Mouse (Mus musculus) CH12.LX (cell line): ENCODE measurements at regions not wholly inside any gene's neighbourhood (a gene's known extent, or its start where the extent isn't known, plus 50 kb on each side); places are given as distances from the start of the nearest gene placed in this dataset.

Source experiments
- DNase-seq: peaks from one replicate; pipeline ENCODE4 v3.0.0-alpha.2; 2013; ENCODE audit errors: extremely low read depth
- H3K27ac ChIP-seq: 2 replicates; pipeline ENCODE4 v1.5.1; 2012; ENCODE audit warnings: low read depth, mild to moderate bottlenecking, control low read depth, moderate library complexity; ENCODE audit not compliant: insufficient read depth
- H3K27me3 ChIP-seq: replicated peaks from 2 replicates; pipeline ENCODE3; 2012; ENCODE audit warnings: inconsistent platforms
- H3K36me3 ChIP-seq, 2 experiments: replicated peaks in 1 of 2; 2 replicates each; pipeline versions ENCODE3 to v1.6.1; 2012; ENCODE audit warnings: inconsistent platforms in 1 of 2, low read length in 1 of 2, mild to moderate bottlenecking in 1 of 2, mixed read lengths in 1 of 2, moderate library complexity in 1 of 2; ENCODE audit not compliant: control insufficient read depth in 1 of 2, insufficient read depth in 1 of 2
- H3K4me1 ChIP-seq, 2 experiments: 2 replicates each; pipeline ENCODE4 v1.6.1; 2012; ENCODE audit warnings: inconsistent platforms in 1 of 2, moderate library complexity in 1 of 2; ENCODE audit not compliant: insufficient read depth in 2 of 2, control insufficient read depth in 1 of 2
- H3K4me2 ChIP-seq: 2 replicates; pipeline ENCODE4 v1.6.1; 2012; ENCODE audit warnings: low read depth, mild to moderate bottlenecking, control low read depth; ENCODE audit not compliant: poor library complexity, insufficient read depth, severe bottlenecking
- H3K4me3 ChIP-seq, 3 experiments: fragments of 150-350 bp in 1 of 3; sonication (generic) in 1 of 3; replicated peaks in 1 of 3; 2 replicates each; pipeline versions ENCODE3 to v1.5.1; 2011 to 2012; ENCODE audit warnings: low read depth in 2 of 3, low read length in 2 of 3, mild to moderate bottlenecking in 2 of 3, moderate library complexity in 2 of 3, control low read depth in 1 of 3, improper control_type of control experiment in 1 of 3, inconsistent platforms in 1 of 3, mixed read lengths in 1 of 3; ENCODE audit not compliant: poor library complexity in 1 of 3
- H3K79me2 ChIP-seq: replicated peaks from 2 replicates; pipeline ENCODE4 v1.6.1; 2012; ENCODE audit warnings: mild to moderate bottlenecking, moderate library complexity; ENCODE audit not compliant: control insufficient read depth, poor library complexity, insufficient read depth, severe bottlenecking; ENCODE audit errors: extremely low read depth
- H3K9ac ChIP-seq: 2 replicates; pipeline ENCODE4 v1.6.1; 2012; ENCODE audit warnings: low read depth, mild to moderate bottlenecking, control low read depth, moderate library complexity; ENCODE audit not compliant: insufficient read depth
- H3K9me3 ChIP-seq: replicated peaks from 2 replicates; pipeline ENCODE3; 2012; ENCODE audit warnings: low read length, inconsistent platforms, mixed read lengths
- CHD1 ChIP-seq: IDR thresholded peaks from 2 replicates; pipeline ENCODE4 v1.6.1; 2012; ENCODE audit warnings: low read depth, low read length, improper control_type of control experiment, inconsistent platforms
- CHD2 ChIP-seq: IDR thresholded peaks from 2 replicates; pipeline ENCODE4 v1.6.1; 2011; ENCODE audit warnings: low read length, improper control_type of control experiment
- CTCF ChIP-seq, 2 experiments: IDR thresholded peaks in 1 of 2; conservative IDR thresholded peaks in 1 of 2; 2 replicates each; pipeline ENCODE4 v1.5.1; 2011 to 2012; ENCODE audit warnings: low read depth in 2 of 2, low read length in 2 of 2, improper control_type of control experiment in 1 of 2, inconsistent platforms in 1 of 2, mild to moderate bottlenecking in 1 of 2, moderate library complexity in 1 of 2
- E2F4 ChIP-seq: IDR thresholded peaks from 2 replicates; pipeline ENCODE4 v1.6.1; 2011; ENCODE audit warnings: low read depth, low read length, improper control_type of control experiment; ENCODE audit not compliant: insufficient replicate concordance
- ETS1 ChIP-seq: conservative IDR thresholded peaks from 2 replicates; pipeline ENCODE4 v1.6.1; 2012; ENCODE audit warnings: low read depth, mild to moderate bottlenecking, inconsistent platforms, low read length, improper control_type of control experiment, moderate library complexity
- IRF4 ChIP-seq: IDR thresholded peaks from 2 replicates; pipeline ENCODE4 v1.6.1; 2014; ENCODE audit warnings: low read depth, mild to moderate bottlenecking, inconsistent platforms, low read length, improper control_type of control experiment
- JUN ChIP-seq: IDR thresholded peaks from 2 replicates; pipeline ENCODE4 v1.6.1; 2011; ENCODE audit warnings: low read depth, mild to moderate bottlenecking, low read length, improper control_type of control experiment, moderate library complexity; ENCODE audit not compliant: insufficient read depth
- KAT2A ChIP-seq: IDR thresholded peaks from 2 replicates; pipeline ENCODE4 v1.6.1; 2012; ENCODE audit warnings: low read length, improper control_type of control experiment, inconsistent platforms; ENCODE audit not compliant: insufficient replicate concordance
- MAX ChIP-seq: IDR thresholded peaks from 2 replicates; pipeline ENCODE4 v1.6.1; 2011; ENCODE audit warnings: low read length, improper control_type of control experiment
- MEF2A ChIP-seq: IDR thresholded peaks from 2 replicates; pipeline ENCODE4 v1.6.1; 2014; ENCODE audit warnings: low read depth, mild to moderate bottlenecking, inconsistent platforms, low read length, improper control_type of control experiment, borderline replicate concordance
- NRF1 ChIP-seq: IDR thresholded peaks from 2 replicates; pipeline ENCODE4 v1.6.1; 2014; ENCODE audit warnings: low read depth, mild to moderate bottlenecking, inconsistent platforms, low read length, improper control_type of control experiment, moderate library complexity
- PAX5 ChIP-seq: IDR thresholded peaks from 2 replicates; pipeline ENCODE4 v1.6.1; 2012; ENCODE audit warnings: low read length, inconsistent platforms, mixed read lengths
- POLR2A ChIP-seq: IDR thresholded peaks from 2 replicates; pipeline ENCODE4 v1.6.1; 2011; ENCODE audit warnings: low read depth, mild to moderate bottlenecking, improper control_type of control experiment, low read length
- POLR2AphosphoS2 ChIP-seq: IDR thresholded peaks from 2 replicates; pipeline ENCODE4 v1.6.1; 2011; ENCODE audit warnings: low read depth, low read length, improper control_type of control experiment
- RCOR1 ChIP-seq: conservative IDR thresholded peaks from 2 replicates; pipeline ENCODE4 v1.6.1; 2012; ENCODE audit warnings: low read depth, mild to moderate bottlenecking, inconsistent platforms, low read length, improper control_type of control experiment
- TCF12 ChIP-seq: IDR thresholded peaks from 2 replicates; pipeline ENCODE4 v1.6.1; 2014; ENCODE audit warnings: low read depth, mild to moderate bottlenecking, inconsistent platforms, low read length, improper control_type of control experiment
- UBTF ChIP-seq: IDR thresholded peaks from 2 replicates; pipeline ENCODE4 v1.6.1; 2012; ENCODE audit warnings: low read depth, mild to moderate bottlenecking, inconsistent platforms, low read length, improper control_type of control experiment, moderate library complexity
- USF1 ChIP-seq: IDR thresholded peaks from 2 replicates; pipeline ENCODE4 v1.6.1; 2014; ENCODE audit warnings: low read depth, mild to moderate bottlenecking, inconsistent platforms, low read length, improper control_type of control experiment
- ZMIZ1 ChIP-seq: IDR thresholded peaks from 2 replicates; pipeline ENCODE4 v1.6.1; 2012; ENCODE audit warnings: low read depth, mild to moderate bottlenecking, inconsistent platforms, low read length, improper control_type of control experiment
- dilution Hi-C: fragments of 300-500 bp; cut with MboI; formaldehyde crosslinking; loops from 2 replicates; pipeline ENCODE4 v1.14.3; 2020; ENCODE audit warnings: low sequenced_read_pairs; ENCODE audit not compliant: extremely low pct_unique_long_range_greater_than_20kb, extremely low pct_ligation_motif_present
- in situ Hi-C: fragments of 300-500 bp; cut with MboI; formaldehyde crosslinking; loops from 3 replicates; pipeline ENCODE4 v1.14.3; 2019; ENCODE audit warnings: low sequenced_read_pairs, low pct_ligation_motif_present, low pct_unique_long_range_greater_than_20kb, mixed read lengths

DNA sequence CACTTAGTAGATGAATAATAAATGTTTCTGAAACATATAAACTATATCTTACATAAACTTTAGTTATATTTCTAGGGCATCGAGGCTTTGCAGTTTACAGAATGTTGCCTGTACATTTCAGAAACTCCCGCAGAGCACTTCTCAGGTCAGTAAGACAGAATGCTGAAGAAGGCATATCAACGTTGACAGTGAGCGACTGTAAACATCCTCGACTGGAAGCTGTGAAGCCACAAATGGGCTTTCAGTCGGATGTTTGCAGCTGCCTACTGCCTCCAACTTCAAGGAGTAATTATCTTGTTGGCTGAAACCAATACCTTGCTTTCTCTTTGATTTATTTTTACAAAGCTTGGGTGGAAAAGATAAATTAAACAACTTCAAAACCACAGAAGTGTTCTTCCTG, 125.5 kb downstream of the Ogfrl1 start:
- H3K9ac ChIP-seq: no peak overlapping the region
- H3K79me2 ChIP-seq: no peaks in the 10 kb centered on the region
- no peak for TF ChIP-seq JUN
- TF ChIP-seq RCOR1: no peak
- no peak for TF ChIP-seq E2F4
- TF ChIP-seq MAX: no peak
- TF ChIP-seq IRF4: no peak
- no peak for TF ChIP-seq CTCF (conservative IDR thresholded peaks at IDR 0.05 in 1 of 2, IDR thresholded peaks at IDR 0.05 in 1 of 2; ENCODE audit: low read depth in 2 of 2, low read length in 2 of 2)
- TF ChIP-seq ZMIZ1: no peak
- no peak for TF ChIP-seq CHD2
- no peak for TF ChIP-seq USF1
- TF ChIP-seq MEF2A: no peak
- no peak for TF ChIP-seq TCF12
- no peak for TF ChIP-seq NRF1
- no peaks in the 10 kb centered on the region for H3K36me3 ChIP-seq
- H3K9me3 ChIP-seq: no peaks in the 10 kb centered on the region
- H3K4me1 ChIP-seq: no peaks in the 10 kb centered on the region
- H3K4me3 ChIP-seq: no peak overlapping the region
- in situ Hi-C loops (no loop called here), dilution Hi-C loops (no loop called here)
- no peak for DNase-seq
- H3K27me3 ChIP-seq: no peaks in the 10 kb centered on the region
- no peak overlapping the region for H3K4me2 ChIP-seq
- H3K27ac ChIP-seq: no peak overlapping the region

- H3K4me1 ChIP-seq: no peaks in the 10 kb centered on the region
- dilution Hi-C loops: no loop called here
- TF ChIP-seq JUN (no peak), CTCF (conservative IDR thresholded peaks at IDR 0.05 in 1 of 2, IDR thresholded peaks at IDR 0.05 in 1 of 2; ENCODE audit: low read depth in 2 of 2, low read length in 2 of 2) (no peak), POLR2A (no peak), ETS1 (no peak), MEF2A (no peak), E2F4 (no peak), CHD1 (no peak), ZMIZ1 (no peak), IRF4 (no peak), UBTF (no peak), PAX5 (no peak), MAX (no peak), TCF12 (no peak), POLR2AphosphoS2 (no peak), RCOR1 (no peak), KAT2A (no peak)
- TF ChIP-seq, all 38 proteins: peak for 0
- Histone ChIP-seq H3K27me3 (no peaks in the 10 kb centered on the region), H3K9me3 (no peaks in the 10 kb centered on the region), H3K4me2 (no peak overlapping the region), H3K27ac (no peak overlapping the region), H3K36me3 (no peaks in the 10 kb centered on the region), H3K79me2 (no peaks in the 10 kb centered on the region), H3K4me3 (no peak overlapping the region), H3K9ac (no peak overlapping the region)
- in situ Hi-C loops: no loop called here
- no peak for DNase-seq
These were observed 126.4 kb downstream of the Ogfrl1 start for GRCm38 (mm10) chr1:23270910-23271822.
